Mouse (Mus musculus) spleen, adult 2 months (tissue): ENCODE measurements around the gene Gaa. TPM values are rescaled to one million over a fixed set of nuclear protein-coding genes. Genes with fewer than 3 reads are reported as not detected.
"Not testable (repeated sequence)": the region's sequence is repeated elsewhere in the genome, so short reads cannot be mapped to it uniquely, and the experiment has no call there.

Experiments
- DNase-seq, 2 experiments: peaks; one replicate each; pipeline versions ENCODE4 v3.0.0 to v3.0.0-alpha.2; 2012 to 2021; ENCODE audit warnings: low spot score in 2 of 2, low read depth in 1 of 2
- H3K27ac ChIP-seq: fragments of 200-500 bp; 2 replicates; pipeline ENCODE4 v1.5.1; 2012; ENCODE audit warnings: low read length, inconsistent platforms; ENCODE audit not compliant: insufficient read depth
- H3K27me3 ChIP-seq: fragments of 200-500 bp; 2 replicates; pipeline ENCODE4 v1.6.1; 2012; ENCODE audit warnings: mild to moderate bottlenecking, moderate library complexity, low read length, inconsistent platforms; ENCODE audit not compliant: control insufficient read depth, insufficient read depth
- H3K36me3 ChIP-seq: fragments of 200-500 bp; 2 replicates; pipeline ENCODE4 v1.6.1; 2012; ENCODE audit warnings: mild to moderate bottlenecking, low read length, inconsistent platforms; ENCODE audit not compliant: control insufficient read depth, insufficient read depth
- H3K4me1 ChIP-seq: fragments of 200-500 bp; 2 replicates; pipeline ENCODE4 v1.6.1; 2011; ENCODE audit warnings: inconsistent platforms; ENCODE audit not compliant: control insufficient read depth, insufficient read depth, insufficient read length
- H3K4me3 ChIP-seq: fragments of 200-500 bp; 2 replicates; pipeline ENCODE4 v1.5.1; 2011; ENCODE audit warnings: mild to moderate bottlenecking, inconsistent platforms; ENCODE audit not compliant: insufficient read depth, insufficient read length; ENCODE audit errors: extremely low read depth
- CTCF ChIP-seq: fragments of 200-500 bp; IDR thresholded peaks from 2 replicates; pipeline ENCODE4 v1.5.1; 2011; ENCODE audit warnings: mild to moderate bottlenecking, inconsistent platforms; ENCODE audit not compliant: insufficient read depth, insufficient read length, insufficient replicate concordance; ENCODE audit errors: extremely low read depth
- POLR2A ChIP-seq: fragments of 200-500 bp; IDR thresholded peaks from 2 replicates; pipeline ENCODE4 v1.6.1; 2011; ENCODE audit warnings: low read depth, low read length, inconsistent platforms
- WGBS: fragments of 180-500 bp; shearing (Covaris S2); methylation state at CpG from one replicate; pipeline ENCODE4 v1.1.7; 2018; 5-methylcytosine and 5-hydroxymethylcytosine counted together
- polyA plus RNA-seq: library from polyadenylated mRNA; depleted of rRNA; stranded (reverse); fragments of >200 nt; gene quantifications from 2 replicates; pipeline ENCODE4 v1.2.3, GENCODE M21; 2012

The Gaa gene
- polyA plus RNA-seq, 1 experiment = 68.2 TPM

- Histone ChIP-seq H3K4me1 (peaks cover 4% of the 10 kb centered on the region; the same call in 1 of the 2 replicates), H3K27ac (no peak overlapping the region), H3K27me3 (no peaks in the 10 kb centered on the region), H3K4me3 (no peak overlapping the region), H3K36me3 (no peaks in the 10 kb centered on the region)
- TF ChIP-seq POLR2A (no peak), CTCF (peak; percentile 44; the same call in 1 of the 2 replicates)
- peak in 1 of 2 experiments; percentile 33 for DNase-seq
- 4% methylated on average over 21 of the region's 22 CpGs for WGBS
Observed at GRCm38 (mm10) chr11:119252854-119253541, 14.7 kb upstream of the Gaa start.

- H3K36me3 ChIP-seq, H3K4me3 ChIP-seq, DNase-seq, H3K4me1 ChIP-seq, H3K27ac ChIP-seq, H3K27me3 ChIP-seq: not testable (repeated sequence)
- 94% methylated on average over 5 of the region's 5 CpGs for WGBS
Observed at GRCm38 (mm10) chr11:119256557-119256956, 11.1 kb upstream of the Gaa start.

- H3K4me1 ChIP-seq = no peaks in the 10 kb centered on the region
- H3K27ac ChIP-seq = no peak overlapping the region
- 65% methylated on average over 9 of the region's 9 CpGs for WGBS
- no peak for DNase-seq
- H3K4me3 ChIP-seq = no peak overlapping the region
- TF ChIP-seq POLR2A (no peak), CTCF (no peak)
- H3K27me3 ChIP-seq = no peaks in the 10 kb centered on the region
- no peaks in the 10 kb centered on the region for H3K36me3 ChIP-seq
Observed at GRCm38 (mm10) chr11:119258216-119258571, 9.5 kb upstream of the Gaa start.

GRCm38 (mm10) chr11:119258572-119259322, 8.9 kb upstream of the Gaa start:
- TF ChIP-seq CTCF (no peak), POLR2A (no peak)
- Histone ChIP-seq H3K4me1 (no peaks in the 10 kb centered on the region), H3K27me3 (no peaks in the 10 kb centered on the region), H3K4me3 (peak overlapping the region; percentile 50), H3K36me3 (no peaks in the 10 kb centered on the region), H3K27ac (no peak overlapping the region)
- 67% methylated on average over 23 of the region's 23 CpGs for WGBS
- DNase-seq = peak in 1 of 2 experiments; percentile 27

- Histone ChIP-seq H3K4me3 (no peak overlapping the region), H3K36me3 (no peaks in the 10 kb centered on the region), H3K27me3 (no peaks in the 10 kb centered on the region), H3K27ac (no peak overlapping the region), H3K4me1 (no peaks in the 10 kb centered on the region)
- whole genome bisulfite sequencing = 93% methylated on average over 8 of the region's 8 CpGs
- TF ChIP-seq CTCF = no peak
- TF ChIP-seq POLR2A = no peak
- DNase-seq = no peak
Observed at GRCm38 (mm10) chr11:119259977-119260376, 7.7 kb upstream of the Gaa start.

GRCm38 (mm10) chr11:119264413-119264812, 3.3 kb upstream of the Gaa start:
- Histone ChIP-seq H3K27me3 (no peaks in the 10 kb centered on the region), H3K4me1 (no peaks in the 10 kb centered on the region; the same call in 1 of the 2 replicates), H3K36me3 (no peaks in the 10 kb centered on the region), H3K27ac (no peak overlapping the region), H3K4me3 (no peak overlapping the region)
- WGBS = 93% methylated on average over 13 of the region's 13 CpGs
- no peak for DNase-seq
- no peak for TF ChIP-seq CTCF
- no peak for TF ChIP-seq POLR2A

- WGBS = 81% methylated on average over 7 of the region's 7 CpGs
- no peaks in the 10 kb centered on the region; the same call in 1 of the 2 replicates for H3K4me1 ChIP-seq
- no peak overlapping the region for H3K27ac ChIP-seq
- H3K27me3 ChIP-seq = no peaks in the 10 kb centered on the region
- no peak for DNase-seq
- TF ChIP-seq POLR2A (no peak), CTCF (no peak)
- no peaks in the 10 kb centered on the region for H3K36me3 ChIP-seq
- H3K4me3 ChIP-seq = no peak overlapping the region
Observed at GRCm38 (mm10) chr11:119265811-119266210, 1.9 kb upstream of the Gaa start.
